Mouse (Mus musculus) thymus, postnatal 14 days (tissue): ENCODE results near the gene B4galt2.
A peak's percentile ranks its signal among the peaks of the same experiment; 100 is the strongest.

Experiments used
- DNase-seq: peaks from one replicate; pipeline ENCODE4 v3.0.0; 2021

The B4galt2 gene

DNA sequence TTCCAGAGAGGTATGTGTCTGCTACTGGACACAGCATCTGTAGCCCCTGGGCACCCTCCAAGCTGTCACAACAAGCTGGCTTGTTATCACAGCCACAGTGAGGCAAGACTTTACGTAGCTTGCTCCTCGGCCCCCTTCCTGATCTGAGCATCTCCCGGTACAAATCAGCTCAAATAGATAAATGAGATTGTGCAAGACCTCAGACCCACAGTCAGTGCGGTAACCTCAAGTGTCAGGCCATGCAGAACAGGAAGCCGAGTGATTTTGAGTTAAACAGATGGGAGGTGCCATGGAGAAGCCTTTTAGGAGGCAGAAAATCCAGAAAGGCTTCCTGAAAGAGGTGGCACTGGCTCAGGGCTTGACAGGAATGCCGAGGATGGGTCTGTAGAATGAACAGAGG is 16.3 kb downstream of the B4galt2 start:
- DNase-seq, result no peak

DNA sequence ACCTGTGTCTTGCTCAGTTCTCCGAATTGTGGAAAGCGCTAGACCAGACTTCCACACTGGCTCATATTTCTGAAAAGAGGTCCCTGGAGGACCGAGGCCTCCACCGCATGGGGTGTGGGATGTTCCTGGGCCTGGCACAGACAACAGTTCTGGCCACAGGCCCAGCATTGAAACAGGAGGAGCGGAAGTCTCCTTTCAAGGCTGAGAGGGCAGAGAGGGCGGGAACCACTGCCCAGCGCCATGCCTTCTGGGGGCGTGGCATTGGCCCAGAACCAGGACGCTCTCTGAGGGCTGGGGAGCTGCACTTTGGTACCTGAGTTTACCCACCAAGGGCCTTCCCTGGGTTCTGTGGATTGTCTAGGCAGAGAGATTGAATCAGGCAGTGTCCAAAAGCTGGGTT is 17.2 kb downstream of the B4galt2 start:
- DNase-seq, result no peak

DNA sequence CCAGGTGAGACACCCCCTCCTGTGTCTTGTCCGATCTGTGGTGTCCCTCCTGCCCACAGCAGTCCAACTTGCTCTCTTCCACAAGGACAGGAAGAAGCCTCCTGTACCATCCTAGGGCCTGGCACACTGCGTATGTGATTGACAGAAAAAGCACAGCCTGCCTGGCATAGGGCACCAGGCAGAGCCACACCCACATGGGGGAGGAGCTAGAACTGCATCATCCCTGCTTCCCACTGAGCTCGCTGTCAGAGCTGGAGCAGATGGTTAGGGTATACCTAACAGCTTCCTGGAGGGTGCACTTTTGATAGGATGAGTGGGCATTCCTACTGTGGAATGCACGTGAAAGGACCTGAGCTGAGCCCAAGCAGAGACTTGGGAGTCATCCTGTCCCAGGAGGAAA is 20.5 kb downstream of the B4galt2 start:
- DNase-seq, result no peak

DNA sequence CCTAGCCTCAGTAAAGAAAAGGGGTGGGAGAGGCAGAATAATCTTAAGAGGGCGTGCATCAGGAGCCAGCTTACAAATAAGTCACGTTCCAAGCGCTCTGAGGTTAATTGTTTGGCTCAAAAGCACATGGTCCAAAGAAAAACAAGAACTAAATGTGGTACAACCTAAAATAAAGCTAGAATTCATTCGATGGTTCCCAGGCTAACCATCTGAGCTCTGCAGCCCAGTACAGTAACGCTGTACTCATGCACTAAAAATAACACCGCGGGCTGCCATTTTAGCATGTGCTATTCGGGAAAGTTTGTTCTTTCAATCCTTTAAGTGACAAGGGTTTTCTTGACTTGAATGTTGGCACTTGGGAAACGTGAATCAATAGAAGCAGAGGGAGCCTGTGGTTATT is 22.7 kb downstream of the B4galt2 start:
- DNase-seq, result no peak

DNA sequence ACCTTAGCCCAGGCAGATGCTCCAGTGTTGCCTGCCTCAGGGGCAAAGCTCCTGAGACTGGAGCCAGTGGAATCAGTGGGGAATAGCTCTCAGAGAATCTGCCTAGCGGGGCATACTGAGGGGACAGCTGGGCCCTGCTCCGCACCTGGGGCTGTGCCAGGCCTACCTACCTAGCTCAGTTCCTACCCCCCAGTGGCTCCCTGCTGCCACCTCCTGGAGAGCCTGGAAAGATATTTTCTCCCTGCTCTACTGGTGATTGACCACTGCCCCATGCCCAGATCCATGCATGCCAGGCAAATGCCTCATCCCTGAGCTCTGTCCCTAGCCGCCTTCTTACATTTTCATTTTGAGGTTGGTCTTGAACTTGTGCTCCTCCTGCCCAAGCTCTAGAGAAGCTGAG is 24.5 kb downstream of the B4galt2 start:
- DNase-seq, result peak; percentile 67

DNA sequence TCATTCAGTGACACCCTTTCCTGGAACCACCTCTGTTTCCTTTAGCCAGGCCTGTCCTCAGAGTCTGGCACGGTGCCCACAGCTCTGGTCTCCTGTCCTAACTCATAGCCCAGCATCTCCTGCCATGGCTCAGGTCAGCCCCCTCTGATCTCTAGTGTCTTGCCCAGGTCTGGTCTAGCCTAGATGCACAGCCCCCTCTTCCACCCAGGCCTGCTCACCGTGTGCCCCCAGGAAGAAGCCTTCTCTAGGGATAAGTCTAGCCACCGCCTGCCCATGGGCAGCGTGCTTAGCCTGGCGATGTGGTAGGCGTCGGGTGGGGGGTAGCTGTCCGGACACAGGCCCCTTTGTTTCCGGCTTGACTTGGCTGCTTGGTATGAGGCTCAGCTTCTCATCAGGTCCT is 28.1 kb downstream of the B4galt2 start:
- no peak for DNase-seq

DNA sequence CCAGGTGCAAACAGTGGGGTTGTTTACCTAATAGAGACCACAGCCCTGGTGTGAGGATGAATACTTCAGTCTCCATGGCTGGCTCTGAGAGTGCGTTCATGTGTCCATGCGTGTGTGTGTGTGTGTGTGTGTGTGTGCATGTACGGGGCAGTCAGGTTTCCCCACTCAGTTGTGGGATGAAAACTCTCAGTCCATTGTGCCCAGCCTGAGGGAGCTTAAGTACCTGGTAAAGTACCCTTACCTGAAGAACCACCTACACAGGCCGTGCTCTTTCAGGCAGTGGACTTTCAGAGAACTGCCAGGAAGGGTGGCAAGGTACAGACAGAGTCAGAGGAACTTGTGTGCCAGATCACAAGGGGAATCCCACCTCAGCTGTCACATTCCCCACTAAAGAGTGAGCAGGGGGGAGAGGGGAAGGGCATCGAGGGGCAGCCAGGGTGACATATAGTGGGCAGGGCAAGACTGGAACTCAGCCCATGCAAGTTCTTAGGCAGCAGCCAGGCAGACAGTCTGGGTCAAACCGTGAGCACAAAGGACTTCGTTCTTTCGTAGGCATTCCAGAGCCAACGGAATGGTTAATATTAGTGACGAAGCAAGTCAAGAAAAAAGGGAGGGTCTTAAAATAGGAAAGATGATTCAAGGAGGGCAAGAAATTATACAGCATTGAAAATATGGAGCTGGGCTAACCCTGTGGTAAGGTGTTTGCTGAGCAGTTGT is 31.0 kb downstream of the B4galt2 start:
- no peak for DNase-seq

DNA sequence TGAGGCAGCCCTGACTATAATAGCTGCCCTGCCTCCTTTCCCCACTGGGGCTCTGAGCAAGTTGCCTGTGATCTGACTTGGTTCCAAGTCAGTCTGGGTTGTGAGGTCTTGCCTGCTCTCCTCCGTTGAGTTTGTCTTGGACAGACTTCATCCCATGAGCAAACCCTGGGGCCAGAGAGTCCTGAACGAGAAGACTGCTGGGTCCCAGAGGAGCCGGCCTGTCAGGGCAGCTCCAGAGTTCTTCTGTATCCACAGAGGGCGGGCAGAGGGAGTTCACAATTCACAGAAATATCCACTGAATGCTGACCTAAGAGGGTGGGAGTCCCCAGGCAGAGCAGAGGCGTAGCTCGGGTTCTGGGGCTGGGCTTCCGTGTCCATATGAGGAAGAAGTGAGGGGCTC is 32.4 kb downstream of the B4galt2 start:
- no peak for DNase-seq

DNA sequence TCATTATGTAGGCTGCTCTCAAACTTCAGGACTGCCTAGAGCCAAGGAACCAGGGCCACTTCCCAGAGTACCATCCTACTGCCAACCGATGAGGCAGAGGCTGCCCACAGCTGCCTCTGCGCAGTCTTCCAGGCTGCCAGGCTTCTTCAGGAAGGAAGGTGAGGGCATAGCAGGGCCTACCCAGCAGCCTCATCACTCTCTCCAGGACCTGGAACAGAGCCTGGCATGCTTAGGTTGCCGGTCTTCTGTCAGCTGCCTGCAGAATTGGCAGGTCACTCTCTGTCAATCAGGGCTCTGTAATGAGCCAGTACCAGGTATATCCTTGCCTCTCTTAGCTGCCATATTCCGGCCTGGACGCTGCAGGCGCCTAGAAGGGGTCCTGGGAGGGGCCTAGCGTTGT is 33.1 kb downstream of the B4galt2 start:
- DNase-seq, result no peak

DNA sequence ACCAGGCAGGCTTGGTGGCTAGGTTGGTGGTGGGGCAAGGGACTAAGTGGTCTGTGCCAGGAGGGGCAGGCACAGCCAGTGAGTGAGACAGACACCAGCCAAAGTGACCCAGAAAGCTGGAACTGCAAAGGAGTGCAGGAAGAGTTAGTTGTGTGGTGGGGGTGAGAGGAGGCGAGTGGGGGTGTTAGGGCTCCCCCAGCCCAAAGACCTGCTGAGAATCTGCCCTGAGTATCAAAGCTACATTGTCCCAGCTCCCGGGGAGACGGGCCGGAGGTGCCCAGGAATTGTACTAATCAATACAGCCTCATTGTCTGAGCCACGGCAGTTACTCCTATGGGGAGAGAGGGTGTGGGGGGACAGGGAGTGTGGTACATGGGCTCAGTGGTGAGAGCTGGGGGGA is 33.8 kb downstream of the B4galt2 start:
- no peak for DNase-seq

DNA sequence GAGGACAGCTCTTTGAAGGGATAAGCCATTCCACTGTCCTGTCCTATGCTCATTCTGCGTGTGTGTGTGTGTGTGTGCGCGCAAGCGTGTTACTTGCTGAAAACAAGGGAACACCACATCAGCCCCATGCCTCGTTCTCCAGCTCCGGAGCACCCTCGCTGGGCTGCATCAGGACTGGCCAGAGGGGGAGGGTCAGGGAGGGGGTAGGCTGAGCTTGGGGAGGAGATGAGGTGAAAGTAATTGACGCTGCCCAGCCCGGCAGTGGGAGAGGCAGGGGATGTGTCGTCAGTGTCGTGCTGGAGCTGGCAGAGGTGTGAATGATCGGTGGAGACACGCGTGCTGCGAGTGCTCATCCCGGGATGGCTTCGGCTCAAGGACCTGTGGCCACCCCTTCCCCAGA is 34.2 kb downstream of the B4galt2 start:
- no peak for DNase-seq

DNA sequence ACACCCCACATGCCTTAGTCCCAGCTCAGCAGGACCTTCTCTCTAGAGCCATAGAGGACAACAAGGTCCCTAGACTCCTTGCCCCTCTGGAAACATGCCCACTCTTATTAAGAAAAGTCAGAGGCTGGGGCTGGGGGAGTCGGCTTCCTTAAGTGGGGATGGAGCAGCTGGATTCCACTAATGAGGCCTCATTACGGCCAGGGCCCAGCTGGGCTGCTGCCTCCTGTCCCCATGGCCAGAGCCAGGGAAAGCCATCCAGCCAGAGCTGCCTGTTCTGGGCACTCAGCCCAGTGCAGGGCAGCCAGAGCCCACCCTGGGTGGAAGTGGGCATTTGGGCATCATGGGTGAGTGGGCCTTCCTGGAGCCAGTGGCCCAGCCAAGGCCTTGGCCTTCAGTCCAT is 36.3 kb downstream of the B4galt2 start:
- no peak for DNase-seq

DNA sequence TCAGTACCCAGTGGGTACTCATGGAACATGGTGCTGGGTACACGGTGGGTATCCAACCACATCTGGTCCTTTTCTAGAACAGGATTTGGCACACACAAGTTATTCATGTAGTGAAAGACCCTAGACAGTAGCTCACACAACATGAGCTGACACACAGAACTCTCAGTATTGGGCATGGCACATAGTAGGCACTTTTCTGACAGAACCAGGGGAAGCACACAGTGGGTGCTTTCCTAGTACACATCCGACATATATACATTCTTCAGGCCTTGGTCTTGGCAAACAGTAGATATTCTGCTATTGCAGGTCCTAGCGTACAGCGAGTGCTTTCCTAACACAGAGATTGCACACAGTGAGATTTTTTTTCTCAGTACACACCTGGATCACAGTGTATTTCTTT is 37.0 kb downstream of the B4galt2 start:
- no peak for DNase-seq

DNA sequence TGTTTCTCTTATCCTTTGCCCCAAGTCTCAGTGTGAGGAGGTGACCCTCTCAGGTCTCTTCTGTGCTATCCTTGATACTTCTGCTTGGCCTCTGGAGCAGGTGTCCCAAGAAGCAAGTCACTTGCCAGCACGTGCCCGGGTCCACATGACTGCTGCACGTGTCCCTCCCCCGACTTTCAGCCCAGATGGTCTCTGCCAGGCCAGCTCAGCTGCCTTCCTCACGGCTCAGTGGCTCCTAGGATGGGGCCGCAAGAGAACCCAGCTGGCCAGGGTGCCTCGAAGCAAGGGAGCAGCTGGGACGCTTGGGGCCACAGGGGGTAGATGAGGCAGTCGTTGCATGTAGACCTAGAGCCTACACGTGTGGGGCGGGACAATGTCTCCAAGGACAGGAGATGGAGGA is 38.0 kb downstream of the B4galt2 start:
- no peak for DNase-seq

DNA sequence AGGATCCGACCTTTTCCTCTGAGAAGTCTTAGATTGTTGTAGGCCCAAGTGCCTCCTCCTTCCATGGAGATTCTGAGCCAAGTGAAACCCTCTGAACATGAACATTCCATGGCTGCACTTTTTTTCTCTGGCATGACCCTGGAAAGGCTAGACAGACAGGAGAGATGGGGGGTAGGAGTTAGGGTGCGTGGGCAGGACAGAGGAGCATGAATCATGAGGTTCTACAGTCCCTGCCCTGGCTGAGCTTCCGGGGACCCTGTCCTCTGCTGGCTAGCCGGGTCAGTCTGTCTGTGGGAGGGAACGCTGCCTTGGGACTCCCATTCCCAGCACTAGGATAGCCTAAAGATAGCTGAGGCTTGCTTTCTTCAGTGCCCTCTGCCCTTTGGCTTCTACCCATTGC is 38.8 kb downstream of the B4galt2 start:
- DNase-seq, result no peak

DNA sequence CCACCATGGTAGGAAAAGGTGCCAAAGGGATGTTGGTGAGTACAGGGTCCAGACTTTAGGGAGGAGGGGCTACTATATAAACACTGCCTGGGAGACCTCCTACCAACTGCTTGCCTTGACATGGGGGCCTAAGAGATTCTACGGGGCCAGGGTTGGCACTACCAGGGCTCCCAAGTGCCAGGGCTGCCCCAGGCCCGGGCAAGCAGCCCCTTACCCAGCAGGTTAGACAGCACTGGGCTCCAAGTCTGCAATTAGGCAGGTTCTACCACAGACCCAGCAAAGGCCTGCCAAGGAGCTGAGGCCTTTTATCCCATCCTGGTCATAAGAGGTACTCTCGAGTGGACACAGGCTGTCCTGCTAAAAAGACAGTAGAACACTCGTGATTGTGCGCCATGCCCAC is 40.2 kb downstream of the B4galt2 start:
- DNase-seq, result no peak

DNA sequence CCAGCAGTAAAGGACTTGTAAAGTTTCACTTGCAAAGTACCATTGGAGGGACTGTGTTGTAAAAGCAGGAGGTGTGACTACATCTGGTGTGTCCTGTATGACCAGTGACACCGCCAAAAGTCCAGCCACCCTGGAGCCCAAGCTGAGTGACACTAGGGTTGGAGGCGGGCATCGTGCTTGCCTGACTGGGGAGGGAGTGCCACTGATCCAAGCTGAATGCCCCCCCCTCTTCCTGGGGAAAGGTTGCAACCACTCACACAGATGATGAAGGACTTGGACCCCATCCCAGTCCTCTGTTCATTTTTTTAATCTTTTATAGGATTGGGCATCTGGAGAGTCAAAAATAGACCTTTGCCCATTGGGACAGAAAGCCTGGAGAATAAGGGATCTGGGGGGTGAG is 41.7 kb downstream of the B4galt2 start:
- DNase-seq, result no peak

DNA sequence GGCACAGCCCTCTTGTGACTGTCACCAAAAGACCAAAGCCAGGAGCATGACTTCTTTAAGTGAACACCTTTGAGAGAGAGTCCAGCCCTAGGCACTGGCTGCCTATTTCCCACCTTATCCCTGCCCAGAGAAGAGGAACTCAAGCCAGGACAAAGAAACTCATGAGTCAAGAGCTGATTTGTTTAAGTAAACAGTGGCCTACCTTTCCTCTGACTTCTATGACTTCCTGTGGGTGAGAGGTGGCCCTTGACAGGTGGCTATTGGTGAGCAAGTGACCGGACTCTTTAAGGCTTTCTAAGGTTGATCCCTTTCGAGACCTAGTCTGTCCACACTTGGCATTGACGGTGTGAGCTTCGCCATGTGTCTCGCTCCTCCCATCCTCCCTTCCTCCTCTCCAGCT is 42.5 kb downstream of the B4galt2 start:
- no peak for DNase-seq

DNA sequence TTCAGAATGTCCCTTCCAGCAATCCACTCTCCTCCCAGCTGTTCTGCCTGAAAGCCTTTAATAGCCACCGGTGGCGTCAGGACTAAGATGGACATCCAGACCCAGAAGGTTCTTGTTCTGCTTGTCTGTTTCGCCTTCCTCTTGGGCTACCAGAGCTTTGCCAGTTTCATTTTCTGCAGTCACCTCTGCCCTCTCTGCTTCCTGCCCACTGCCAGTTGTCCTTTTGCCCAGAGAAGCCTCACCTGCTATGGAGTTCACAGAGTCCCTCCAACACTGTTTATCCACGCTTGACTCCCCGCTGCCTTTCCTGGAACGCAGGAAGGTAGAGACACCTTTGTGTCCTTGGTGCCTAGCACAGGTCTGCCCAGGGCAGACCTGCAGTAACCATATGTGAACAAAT is 43.9 kb downstream of the B4galt2 start:
- DNase-seq, result no peak

DNA sequence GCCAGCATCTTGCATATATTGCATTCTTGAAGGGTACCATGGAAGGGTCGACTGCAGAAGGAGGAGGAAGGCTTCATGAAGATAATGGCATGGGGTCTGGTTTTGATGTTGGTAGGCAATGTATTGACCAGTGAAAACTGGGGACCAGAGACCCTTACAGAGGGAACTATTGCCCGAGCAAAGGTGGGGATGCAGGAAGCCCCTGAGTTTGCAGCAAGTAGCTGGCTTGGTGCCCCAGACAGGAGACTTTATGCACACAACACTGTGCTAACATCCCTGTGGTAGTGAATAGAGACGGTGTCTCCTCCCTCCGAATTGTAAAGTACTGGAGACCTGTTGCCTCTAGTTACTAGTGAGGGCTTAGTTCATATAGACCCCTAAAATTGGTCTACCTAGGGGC is 46.0 kb downstream of the B4galt2 start:
- no peak for DNase-seq

DNA sequence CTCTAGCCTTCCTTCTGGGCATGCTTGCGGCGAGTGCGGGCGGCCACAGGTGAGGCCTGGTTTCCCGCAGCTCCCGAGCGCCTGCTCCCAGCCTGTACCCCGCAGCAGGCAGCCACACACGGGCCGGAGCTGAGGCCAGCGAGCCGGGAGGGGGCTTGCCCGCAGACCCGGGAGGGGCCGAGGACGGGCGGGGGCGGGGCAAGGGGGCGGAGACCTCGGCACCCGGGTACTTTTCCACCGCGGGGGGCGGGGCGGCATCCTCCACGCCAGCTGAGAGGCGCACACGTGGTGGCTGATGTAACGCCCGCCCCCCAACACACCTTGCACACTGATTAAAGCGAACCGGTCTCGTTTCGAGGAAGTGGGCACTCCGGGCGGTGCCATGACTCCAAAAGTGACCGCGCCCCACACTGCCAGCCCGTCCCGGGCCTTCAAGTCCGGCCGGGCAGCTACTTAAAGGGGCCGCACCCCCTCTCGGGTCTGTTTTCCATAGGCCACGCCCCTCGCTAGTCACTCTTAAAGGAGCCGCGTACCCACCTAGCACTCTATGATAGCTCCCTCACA is 47.0 kb downstream of the B4galt2 start:
- DNase-seq, result peak; percentile 91

DNA sequence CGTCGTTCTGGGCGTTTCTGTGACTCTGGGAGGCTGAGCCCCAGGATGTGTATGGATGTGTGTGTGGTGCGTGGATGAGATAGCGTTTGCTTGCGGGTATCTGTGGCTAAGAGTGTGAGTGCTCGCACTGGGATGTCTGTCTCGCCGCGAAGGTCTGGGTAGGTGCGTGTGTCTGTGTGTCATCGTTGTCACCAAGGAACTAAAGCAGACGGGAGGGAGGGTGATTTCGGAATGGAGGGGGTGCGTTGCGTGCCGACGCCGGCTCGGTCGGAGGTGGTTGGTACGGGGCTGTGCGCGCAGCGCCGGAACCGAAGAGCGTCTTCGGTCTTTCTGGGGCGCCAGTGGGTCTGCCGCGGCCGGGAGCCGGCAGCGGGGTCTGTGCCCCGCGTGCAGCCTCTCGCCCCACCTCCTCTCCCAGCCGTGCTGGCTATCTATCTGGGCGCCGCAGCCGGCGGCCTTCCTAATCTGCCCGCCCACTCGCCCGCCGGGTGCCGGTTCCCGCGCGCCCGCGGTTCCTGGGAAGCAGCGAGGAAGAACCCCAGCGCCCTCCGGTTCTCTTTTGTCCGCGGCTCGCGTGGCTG is 47.7 kb downstream of the B4galt2 start:
- peak; percentile 38 for DNase-seq

DNA sequence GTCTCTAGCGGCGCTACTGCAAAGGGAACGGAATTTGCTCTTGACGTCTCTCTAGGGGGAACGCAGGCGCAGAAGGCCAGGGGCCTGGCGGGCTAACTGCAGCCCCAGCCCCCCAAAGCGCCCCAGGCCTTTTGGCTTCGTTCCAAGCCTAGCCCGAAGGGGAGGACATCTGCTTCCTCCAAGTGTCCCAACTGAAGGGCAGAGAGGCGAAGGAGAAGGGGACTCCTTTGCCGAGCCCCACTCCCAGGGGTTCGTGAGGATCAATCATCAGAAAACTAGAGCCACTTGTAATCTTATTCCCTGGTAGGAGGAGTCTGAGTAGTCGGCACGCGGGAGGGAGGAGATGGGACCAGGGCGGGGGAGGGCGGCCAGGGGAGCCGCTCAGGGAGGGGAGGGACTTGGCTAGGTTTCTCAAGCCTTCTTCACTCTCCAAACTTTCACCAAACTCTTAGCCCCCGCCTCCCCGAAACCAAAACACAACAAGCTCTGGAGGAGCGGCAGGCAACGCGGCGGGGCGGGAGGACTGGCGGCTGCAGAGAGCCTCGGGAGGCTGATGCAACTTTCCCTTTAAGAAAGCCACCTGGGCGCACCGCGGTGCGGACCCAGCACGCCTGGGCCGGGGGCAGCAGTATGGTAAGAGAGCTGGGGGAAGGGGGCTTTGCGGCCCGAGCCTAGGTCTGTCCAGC is 48.3 kb downstream of the B4galt2 start:
- DNase-seq, result peak; percentile 42

DNA sequence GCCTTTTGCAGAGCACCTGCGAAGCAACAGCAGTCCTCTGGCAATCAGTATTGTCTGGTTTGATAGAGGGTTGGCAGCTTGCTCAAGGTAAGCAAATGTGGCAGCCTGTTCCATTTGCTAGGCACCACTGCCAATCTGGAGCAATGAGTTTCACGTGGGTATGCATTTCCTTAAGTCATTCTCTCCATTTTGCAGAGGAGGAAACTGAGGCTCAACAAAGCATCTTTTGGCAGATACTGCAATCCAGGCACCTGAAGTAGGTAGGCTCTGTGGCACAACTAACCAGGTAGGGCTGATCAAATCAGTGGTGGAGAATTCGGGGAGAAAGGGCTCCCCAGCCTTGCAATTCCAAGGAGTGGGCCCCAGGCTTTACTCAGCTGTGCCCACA is 48.8 kb downstream of the B4galt2 start, which contains the start of gene Slc6a9:
TSS of gene Slc6a9 (plus strand) at position 50 of the 388 bp plus-strand sequence.
- no peak for DNase-seq
